Comparison of ENCODE assay signal across 8 mouse cellular contexts in the genomic region with DNA sequence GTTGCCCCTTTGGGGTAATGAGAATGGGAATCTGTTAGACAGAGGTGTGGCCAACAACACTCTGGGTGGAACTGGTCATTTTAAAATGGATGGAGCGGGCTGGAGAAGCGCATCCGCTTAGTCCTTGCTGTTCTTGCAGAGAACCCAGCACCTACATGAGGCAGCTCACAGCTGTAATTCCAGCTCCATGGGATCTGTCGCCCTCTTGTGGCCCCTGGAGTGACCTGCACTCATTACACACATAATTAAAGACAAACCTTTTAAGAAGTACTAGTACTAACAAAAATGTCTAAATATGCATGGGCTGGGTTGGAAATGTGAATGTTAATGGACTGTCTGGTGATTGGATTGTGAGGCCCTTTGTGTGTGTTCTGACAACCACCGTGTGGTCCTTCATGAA. TPM values are rescaled to one million over a fixed set of nuclear protein-coding genes. Genes with fewer than 3 reads are reported as not detected.
DNase-seq lines count a peak whose midpoint lies in the region; ATAC-seq and TF ChIP-seq lines count a peak whose summit lies in the region.

No protein-coding gene starts in this region.

- H3K27ac ChIP-seq in kidney, embryonic 14.5 days (ENCODE audit: low read depth, low read length): no peak overlapping the region
- no peak overlapping the region for H3K27ac ChIP-seq in MEL (ENCODE audit: control insufficient read depth, low read depth, low read length)
- no peak overlapping the region for H3K27ac ChIP-seq in liver, postnatal 0 days (ENCODE audit: low read depth)

- TF ChIP-seq RAD21 in MEL (IDR thresholded peaks at IDR 0.05; ENCODE audit: low read depth, low read length): peak; percentile 99

- intact Hi-C loops in gastrocnemius, postnatal 36 days (cut with DNase I): no loop called here

- TF ChIP-seq POLR2A in MEL (IDR thresholded peaks at IDR 0.05; ENCODE audit: control insufficient read depth in 1 of 2, insufficient read depth in 1 of 2, low read depth in 1 of 2, low read length in 2 of 2, poor library complexity in 1 of 2): no peak

- no peaks in the 10 kb centered on the region for H3K27me3 ChIP-seq in kidney, embryonic 14.5 days (ENCODE audit: control insufficient read depth, insufficient read depth, low read length)
- H3K27me3 ChIP-seq in MEL (ENCODE audit: control insufficient read depth in 1 of 2, insufficient read depth in 2 of 2, low read length in 2 of 2): no peaks in the 10 kb centered on the region
- H3K27me3 ChIP-seq in liver, postnatal 0 days (ENCODE audit: insufficient read depth, low read length): no peaks in the 10 kb centered on the region

- no peak overlapping the region for H3K9ac ChIP-seq in kidney, embryonic 14.5 days (ENCODE audit: low read depth, low read length)
- H3K9ac ChIP-seq in MEL (ENCODE audit: control insufficient read depth, low read depth, low read length, poor library complexity, severe bottlenecking): no peak overlapping the region
- no peak overlapping the region for H3K9ac ChIP-seq in liver, postnatal 0 days (replicated peaks)

- WGBS in kidney, embryonic 14.5 days: 68% methylated on average over 5 of the region's 5 CpGs
- WGBS in liver, postnatal 0 days (ENCODE audit: insufficient replicate concordance): 65% methylated on average over 5 of the region's 5 CpGs

- no peaks in the 10 kb centered on the region for H3K9me3 ChIP-seq in kidney, embryonic 14.5 days (ENCODE audit: control insufficient read depth, low read length)
- no peaks in the 10 kb centered on the region for H3K9me3 ChIP-seq in MEL (replicated peaks; ENCODE audit: insufficient read depth, low read length)
- no peaks in the 10 kb centered on the region for H3K9me3 ChIP-seq in liver, postnatal 0 days (ENCODE audit: low read length)

- ATAC-seq in kidney, embryonic 14.5 days (ENCODE audit: low FRiP score, low TSS enrichment): no peak
- no peak for ATAC-seq in liver, postnatal 0 days
- ATAC-seq in activated CD4-positive, CD25-positive, alpha-beta regulatory T cell, adult 4 months: no peak

- no peaks in the 10 kb centered on the region for H3K36me3 ChIP-seq in kidney, embryonic 14.5 days (ENCODE audit: control insufficient read depth, insufficient read depth, low read length)
- H3K36me3 ChIP-seq in MEL (ENCODE audit: control insufficient read depth in 1 of 2, insufficient read depth in 2 of 2, low read length in 2 of 2): no peaks in the 10 kb centered on the region
- peaks cover 77% of the 10 kb centered on the region for H3K36me3 ChIP-seq in liver, postnatal 0 days (replicated peaks; ENCODE audit: insufficient read depth, low read length)

- DNase-seq in kidney, adult 8-10 months: peak; percentile 20 to 61
- peak; percentile 89 for DNase-seq in MEL (ENCODE audit: low read depth, low spot score)
- DNase-seq in c-Kit-positive CD71-negative TER-119-negative erythroid progenitor cells, embryonic 14.5 days (ENCODE audit: low read depth): peak; percentile 66
- DNase-seq in liver, postnatal 0 days: peak; percentile 77
- DNase-seq in testis, postnatal 10 days (ENCODE audit: low spot score): peak; percentile 67
- DNase-seq in gastrocnemius, postnatal 36 days: no peak

- no peaks in the 10 kb centered on the region for H3K79me2 ChIP-seq in MEL (ENCODE audit: control insufficient read depth, insufficient read depth, low read length, poor library complexity)

- H3K4me3 ChIP-seq in kidney, embryonic 14.5 days (ENCODE audit: low read length): no peak overlapping the region
- H3K4me3 ChIP-seq in MEL (ENCODE audit: control insufficient read depth in 1 of 2, insufficient read depth in 1 of 2, low read depth in 2 of 2, low read length in 2 of 2): no peak overlapping the region
- no peak overlapping the region for H3K4me3 ChIP-seq in liver, postnatal 0 days (ENCODE audit: low read depth, low read length)

- H3K4me1 ChIP-seq in kidney, embryonic 14.5 days (ENCODE audit: control insufficient read depth, insufficient read depth, low read length): no peaks in the 10 kb centered on the region
- no peaks in the 10 kb centered on the region for H3K4me1 ChIP-seq in MEL (ENCODE audit: control insufficient read depth in 1 of 2, insufficient read depth in 2 of 2, low read length in 2 of 2)
- H3K4me1 ChIP-seq in liver, postnatal 0 days (ENCODE audit: insufficient read depth): no peaks in the 10 kb centered on the region

- no peak for TF ChIP-seq EP300 in MEL (IDR thresholded peaks at IDR 0.05; ENCODE audit: low read depth in 1 of 2, low read length in 2 of 2)
- TF ChIP-seq EP300 in liver, postnatal 0 days (IDR thresholded peaks at IDR 0.05; ENCODE audit: low read depth): no peak

- H3K4me2 ChIP-seq in kidney, embryonic 14.5 days (replicated peaks; ENCODE audit: low read depth, low read length): no peak overlapping the region
- no peak overlapping the region for H3K4me2 ChIP-seq in liver, postnatal 0 days (ENCODE audit: low read depth, low read length)

- TF ChIP-seq CTCF in MEL (IDR thresholded peaks at IDR 0.05 in 2 of 3, conservative IDR thresholded peaks at IDR 0.05 in 1 of 3; ENCODE audit: control insufficient read depth in 1 of 3, insufficient read depth in 1 of 3, low read depth in 2 of 3, low read length in 3 of 3, poor library complexity in 1 of 3, severe bottlenecking in 1 of 3): peak; percentile 97 to 100 (median 98)
- TF ChIP-seq CTCF in liver, postnatal 0 days (IDR thresholded peaks at IDR 0.05; ENCODE audit: low read depth): peak; percentile 92

TF ChIP-seq in MEL, 35 proteins besides CTCF, POLR2A, EP300 and RAD21 (continues in another document):
- TF ChIP-seq ZMIZ1 (IDR thresholded peaks at IDR 0.05; ENCODE audit: low read depth, low read length): no peak
- no peak for TF ChIP-seq MYB (IDR thresholded peaks at IDR 0.05; ENCODE audit: low read depth, low read length)
- 0 out of 2 replicates have a peak, but pooled peaks have one; percentile 49 for TF ChIP-seq SIN3A (IDR thresholded peaks at IDR 0.05; ENCODE audit: low read length)
- TF ChIP-seq HCFC1 (IDR thresholded peaks at IDR 0.05; ENCODE audit: low read depth, low read length): 0 out of 2 replicates have a peak, but pooled peaks have one; percentile 40
- no peak for TF ChIP-seq TBP (IDR thresholded peaks at IDR 0.05; ENCODE audit: low read depth, low read length)
- peak; percentile 89 for TF ChIP-seq ZC3H11A (IDR thresholded peaks at IDR 0.05; ENCODE audit: low read depth, low read length)
- no peak for TF ChIP-seq MAX (IDR thresholded peaks at IDR 0.05; ENCODE audit: low read length)
- TF ChIP-seq TAL1 (IDR thresholded peaks at IDR 0.05; ENCODE audit: low read length): no peak
- TF ChIP-seq BHLHE40 (IDR thresholded peaks at IDR 0.05; ENCODE audit: borderline replicate concordance, low read depth, low read length): 0 out of 2 replicates have a peak, but pooled peaks have one; percentile 36
- TF ChIP-seq ZKSCAN1 (IDR thresholded peaks at IDR 0.05; ENCODE audit: low read depth, low read length): no peak
- TF ChIP-seq TCF12 (IDR thresholded peaks at IDR 0.05; ENCODE audit: low read depth, low read length): no peak
- TF ChIP-seq USF2 (IDR thresholded peaks at IDR 0.05; ENCODE audit: borderline replicate concordance in 1 of 2, insufficient read depth in 1 of 2, low read depth in 1 of 2, low read length in 2 of 2): no peak
- no peak for TF ChIP-seq CHD2 (IDR thresholded peaks at IDR 0.05; ENCODE audit: low read length)
- TF ChIP-seq E2F4 (IDR thresholded peaks at IDR 0.05; ENCODE audit: borderline replicate concordance, low read depth, low read length): no peak
- no peak for TF ChIP-seq MAFK (IDR thresholded peaks at IDR 0.05; ENCODE audit: borderline replicate concordance, low read depth, low read length)
- TF ChIP-seq KAT2A (conservative IDR thresholded peaks at IDR 0.05; ENCODE audit: low read depth, low read length): no peak
- TF ChIP-seq USF1 (IDR thresholded peaks at IDR 0.05; ENCODE audit: low read depth, low read length): no peak
- TF ChIP-seq ETS1 (IDR thresholded peaks at IDR 0.05; ENCODE audit: low read depth, low read length): no peak
- TF ChIP-seq MYC (IDR thresholded peaks at IDR 0.05; ENCODE audit: low read depth, low read length): peak; percentile 56; the same call in 1 of the 2 replicates
- TF ChIP-seq CHD1 (IDR thresholded peaks at IDR 0.05; ENCODE audit: low read depth, low read length): no peak
- TF ChIP-seq POLR2AphosphoS2 (IDR thresholded peaks at IDR 0.05; ENCODE audit: low read length): no peak
- TF ChIP-seq GATA1 (IDR thresholded peaks at IDR 0.05; ENCODE audit: low read depth, low read length): no peak

RNA-seq across cellular contexts. Expression of a gene that starts 11.7 kb away (rescaled TPM):
- polyA plus RNA-seq in kidney, embryonic 14.5 days (2014; fragmentation: Nextera tagmentation; extraction: Ambion mirVana): 7.4 and 9.5 TPM in 2 replicates
- total RNA-seq in MEL (2012; rRNA removed): 6.6 and 11.6 TPM in 2 replicates
- 10 to 100 TPM in 1 of 2 experiments, not detected in 1; 10.7 TPM for polyA plus RNA-seq in MEL (2012; ENCODE audit: insufficient read depth in 1 of 2, insufficient read length in 2 of 2, low read depth in 1 of 2, low replicate concordance in 2 of 2, missing spikeins in 1 of 2)
- polyA plus RNA-seq in liver, postnatal 0 days (2015; fragmentation: Nextera tagmentation; extraction: Ambion mirVana): 6.6 and 7.4 TPM in 2 replicates
- total RNA-seq in gastrocnemius, postnatal 36 days (2021): 1 to 10 TPM; 4.6 to 4.9 TPM
- polyA plus RNA-seq in activated CD4-positive, CD25-positive, alpha-beta regulatory T cell, adult 4 months (2017; shearing (Covaris generic)): 10 to 100 TPM; 43.2 to 52.8 TPM

RNA-seq across cellular contexts. Expression of a gene that starts 49.3 kb away (rescaled TPM):
- 5.9 and 8.2 TPM in 2 replicates for polyA plus RNA-seq in kidney, embryonic 14.5 days (2014; fragmentation: Nextera tagmentation; extraction: Ambion mirVana)
- total RNA-seq in MEL (2012; rRNA removed): not detected in 2 replicates
- polyA plus RNA-seq in MEL (2012; ENCODE audit: insufficient read depth in 1 of 2, insufficient read length in 2 of 2, low read depth in 1 of 2, low replicate concordance in 2 of 2, missing spikeins in 1 of 2): under 1 TPM in 1 of 2 experiments, not detected in 1; 0.04 TPM
- 2.1 and 2.2 TPM in 2 replicates for polyA plus RNA-seq in liver, postnatal 0 days (2015; fragmentation: Nextera tagmentation; extraction: Ambion mirVana)
- total RNA-seq in gastrocnemius, postnatal 36 days (2021): 1 to 10 TPM; 3.0 to 3.2 TPM
- 10 to 100 TPM in 1 of 2 experiments, 1 to 10 TPM in 1; 8.5 to 17.3 TPM for polyA plus RNA-seq in activated CD4-positive, CD25-positive, alpha-beta regulatory T cell, adult 4 months (2017; shearing (Covaris generic))

RNA-seq across cellular contexts. Expression of a gene that starts 49.3 kb away (rescaled TPM):
- polyA plus RNA-seq in kidney, embryonic 14.5 days (2014; fragmentation: Nextera tagmentation; extraction: Ambion mirVana): 7.1 and 7.9 TPM in 2 replicates
- total RNA-seq in MEL (2012; rRNA removed): 0.12 TPM in 1 of 2 replicates, not detected in the other
- under 1 TPM in 1 of 2 experiments, not detected in 1; 0.25 TPM for polyA plus RNA-seq in MEL (2012; ENCODE audit: insufficient read depth in 1 of 2, insufficient read length in 2 of 2, low read depth in 1 of 2, low replicate concordance in 2 of 2, missing spikeins in 1 of 2)
- polyA plus RNA-seq in liver, postnatal 0 days (2015; fragmentation: Nextera tagmentation; extraction: Ambion mirVana): 4.1 and 4.2 TPM in 2 replicates
- 1 to 10 TPM; 2.9 to 3.6 TPM for total RNA-seq in gastrocnemius, postnatal 36 days (2021)
- 10 to 100 TPM in 1 of 2 experiments, 1 to 10 TPM in 1; 7.4 to 13.7 TPM for polyA plus RNA-seq in activated CD4-positive, CD25-positive, alpha-beta regulatory T cell, adult 4 months (2017; shearing (Covaris generic))

Comparison
In these comparisons a context has a peak if more than half of its experiments do, and no peak if none do; other contexts are left out.
1. DNase-seq: peak in kidney, adult 8-10 months (2 of 2), MEL (single experiment), c-Kit-positive CD71-negative TER-119-negative erythroid progenitor cells, embryonic 14.5 days (single experiment), liver, postnatal 0 days (single experiment) and testis, postnatal 10 days (single experiment); none in gastrocnemius, postnatal 36 days (0 of 2).